Mouse (Mus musculus) G1E (cell line): ENCODE data around the gene Galnt4. TPM values are rescaled to one million over a fixed set of nuclear protein-coding genes. Genes with fewer than 3 reads are reported as not detected.

Experiments used
- ATAC-seq: 2 replicates; pipeline ENCODE4 v1.8.0; 2016; ENCODE audit warnings: mild to moderate bottlenecking; ENCODE audit not compliant: insufficient number of reproducible peaks, poor library complexity, low FRiP score, severe bottlenecking; ENCODE audit errors: extremely low read depth
- DNase-seq: peaks from one replicate; pipeline ENCODE4 v3.0.0; 2012; ENCODE audit warnings: low spot score
- H3K27me3 ChIP-seq: 2 replicates; pipeline ENCODE4 v1.6.1; 2012; ENCODE audit warnings: mild to moderate bottlenecking, low read length, inconsistent platforms; ENCODE audit not compliant: insufficient read depth
- H3K36me3 ChIP-seq: replicated peaks from 2 replicates; pipeline ENCODE3; 2012; ENCODE audit warnings: mild to moderate bottlenecking, inconsistent platforms
- H3K4me1 ChIP-seq: 2 replicates; pipeline ENCODE4 v1.6.1; 2012; ENCODE audit warnings: low read depth, low read length, inconsistent platforms, mixed read lengths; ENCODE audit not compliant: insufficient read depth
- H3K4me3 ChIP-seq: 2 replicates; pipeline ENCODE4 v1.5.1; 2012; ENCODE audit warnings: low read depth, mild to moderate bottlenecking, inconsistent platforms, low read length, moderate library complexity, mixed read lengths
- H3K9me3 ChIP-seq: replicated peaks from 2 replicates; pipeline ENCODE4 v1.6.1; 2012; ENCODE audit warnings: inconsistent platforms
- CTCF ChIP-seq: IDR thresholded peaks from 2 replicates; pipeline ENCODE4 v1.5.1; 2012; ENCODE audit warnings: low read depth, low read length, inconsistent platforms, mixed read lengths
- GATA1 ChIP-seq: IDR thresholded peaks from 2 replicates; pipeline ENCODE4 v1.6.1; 2012; ENCODE audit warnings: borderline replicate concordance, low read length, inconsistent platforms, mixed read lengths
- GATA2 ChIP-seq: IDR thresholded peaks from 2 replicates; pipeline ENCODE4 v1.6.1; 2012; ENCODE audit warnings: low read depth, low read length, inconsistent platforms, borderline replicate concordance
- POLR2AphosphoS5 ChIP-seq: IDR thresholded peaks from 2 replicates; pipeline ENCODE4 v1.6.1; 2012; ENCODE audit warnings: low read depth, low read length, inconsistent platforms; ENCODE audit not compliant: insufficient replicate concordance
- TAL1 ChIP-seq: conservative IDR thresholded peaks from 2 replicates; pipeline ENCODE4 v1.6.1; 2012; ENCODE audit warnings: low read depth, low read length, inconsistent platforms, mixed read lengths
- polyA plus RNA-seq: library from polyadenylated mRNA; stranded (reverse); fragments of >175 nt; gene quantifications from 2 replicates; pipeline ENCODE4 v1.2.3, GENCODE M21; 2012
- total RNA-seq, 2 experiments: library from RNA; stranded (forward) in 1 of 2; stranded (reverse) in 1 of 2; fragments of 200-1000 nt in 1 of 2; fragments of >200 nt in 1 of 2; fragmentation: Nextera tagmentation in 1 of 2; gene quantifications; 2 replicates each; pipeline ENCODE4 v1.2.3; 2014 to 2017

Galnt4 gene
- total and polyA plus RNA-seq, 3 experiments, result 1.1 to 4.5 (median 4.2) TPM

DNA sequence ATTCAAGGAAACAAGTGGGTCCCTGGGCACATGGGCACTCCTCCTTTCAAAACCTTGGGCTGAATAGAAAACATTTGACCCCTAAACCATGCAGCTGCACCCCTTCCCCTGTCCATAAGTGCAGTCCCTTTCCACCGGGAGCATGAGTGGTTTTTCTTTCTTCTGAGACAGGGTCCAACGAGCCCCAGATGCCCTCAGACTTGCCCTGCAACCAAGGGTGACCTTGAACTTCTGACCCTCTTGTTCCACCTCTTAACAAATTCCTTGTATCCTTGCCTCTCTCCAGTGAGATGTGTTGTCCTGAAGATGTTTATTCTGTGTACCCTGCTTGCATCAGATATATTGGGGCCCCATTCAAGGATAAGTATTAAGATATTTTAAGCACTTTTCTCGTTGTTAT, 5.6 kb downstream of the Galnt4 start:
- H3K27me3 ChIP-seq, result no peaks in the 10 kb centered on the region
- peaks cover 4% of the 10 kb centered on the region for H3K9me3 ChIP-seq
- TF ChIP-seq CTCF (no peak), GATA1 (no peak), TAL1 (no peak), GATA2 (no peak), POLR2AphosphoS5 (no peak)
- H3K4me1 ChIP-seq, result peaks cover 13% of the 10 kb centered on the region
- H3K36me3 ChIP-seq, result peaks cover 28% of the 10 kb centered on the region
- ATAC-seq, result no peak
- DNase-seq, result no peak
- H3K4me3 ChIP-seq, result no peak overlapping the region

DNA sequence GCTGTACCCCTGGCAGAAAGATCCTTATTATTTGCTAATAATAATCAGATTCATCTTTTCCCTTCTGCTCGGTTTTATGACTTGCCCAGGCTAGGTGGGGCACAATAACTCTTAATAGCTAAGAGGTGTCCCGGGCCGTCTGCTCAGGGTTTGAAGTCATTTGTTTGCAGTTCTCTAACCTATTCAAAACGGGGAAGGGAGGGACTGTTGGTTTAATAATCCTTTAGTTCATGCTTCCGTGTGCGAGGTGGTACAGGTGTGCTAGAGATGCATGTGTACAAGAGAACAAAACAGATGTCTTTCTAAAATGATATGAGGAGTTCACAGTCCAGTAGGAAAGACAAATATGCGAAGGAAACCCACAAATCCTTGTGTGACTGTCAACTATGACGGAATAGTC, 6.3 kb downstream of the Galnt4 start:
- no peak for TF ChIP-seq POLR2AphosphoS5
- TF ChIP-seq GATA1, result no peak
- TF ChIP-seq TAL1, result no peak
- no peak for TF ChIP-seq CTCF
- no peak for TF ChIP-seq GATA2
- peaks cover 11% of the 10 kb centered on the region for H3K4me1 ChIP-seq

DNA sequence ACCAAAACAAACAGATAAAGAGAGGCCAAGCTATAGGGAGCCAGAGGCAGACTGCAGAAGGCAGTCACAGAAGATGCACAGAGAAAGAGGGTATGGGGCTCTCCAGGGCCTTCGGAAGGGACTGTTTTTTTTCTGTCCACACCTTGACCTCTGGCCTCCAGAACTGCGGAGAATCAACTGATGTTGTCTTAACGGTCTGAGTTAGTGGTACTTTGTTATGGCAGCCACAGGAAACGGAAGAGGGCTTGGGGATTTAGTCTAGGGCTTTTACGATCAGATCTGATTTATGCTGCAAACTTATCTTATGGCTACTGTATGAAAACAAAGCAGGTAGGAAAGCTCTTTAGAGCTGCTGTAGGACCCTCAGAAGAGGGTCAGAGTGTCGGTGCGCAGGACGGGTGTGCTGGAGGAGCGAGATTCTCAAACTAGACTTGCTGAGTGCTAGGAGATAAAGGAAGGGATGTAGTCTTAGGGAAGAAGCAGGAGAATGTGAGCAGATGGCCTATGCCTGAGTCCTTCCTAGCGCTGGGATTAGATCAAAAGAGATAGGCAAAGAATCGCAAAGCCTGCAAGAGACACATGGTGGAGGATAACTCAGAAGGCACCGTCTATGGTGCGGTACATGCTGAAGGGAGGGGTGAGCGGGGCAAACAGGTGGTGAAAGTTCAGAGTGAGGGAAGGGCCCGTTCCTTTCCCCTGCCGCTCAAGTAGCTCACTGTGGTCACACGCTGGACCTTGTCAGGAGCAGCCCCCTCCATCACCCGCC, 7.7 kb downstream of the Galnt4 start:
- DNase-seq (no peak), ATAC-seq (no peak)

More for the DNA sequence above, 6.3 kb downstream of the Galnt4 start:
- peaks cover 26% of the 10 kb centered on the region for H3K36me3 ChIP-seq
- no peak overlapping the region for H3K4me3 ChIP-seq
- ATAC-seq (no peak), DNase-seq (no peak)
- H3K27me3 ChIP-seq, result no peaks in the 10 kb centered on the region
- H3K9me3 ChIP-seq, result peaks cover under 1% of the 10 kb centered on the region

DNA sequence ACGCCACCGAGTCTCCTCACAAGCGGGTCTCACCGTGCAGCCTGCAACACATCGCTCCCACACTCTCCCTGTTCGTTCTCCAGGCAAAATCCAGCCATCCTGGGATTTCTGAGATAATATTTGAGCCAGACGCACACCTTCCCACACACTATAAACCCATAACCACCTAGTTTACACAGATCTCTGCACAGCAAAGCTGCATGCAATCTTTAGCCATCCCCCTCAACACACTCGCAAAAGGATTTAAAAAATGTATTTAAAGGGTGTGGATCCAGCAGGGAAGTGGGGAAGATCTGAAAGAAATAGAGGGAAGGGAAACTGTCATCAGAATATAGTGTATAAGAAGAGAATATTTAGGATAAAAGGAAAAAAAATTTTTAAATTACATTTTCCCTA, 8.3 kb downstream of the Galnt4 start:
- no peaks in the 10 kb centered on the region for H3K27me3 ChIP-seq
- no peak for ATAC-seq

More for the DNA sequence above, 7.7 kb downstream of the Galnt4 start:
- Histone ChIP-seq H3K9me3 (no peaks in the 10 kb centered on the region), H3K36me3 (peaks cover 16% of the 10 kb centered on the region), H3K4me3 (no peak overlapping the region), H3K4me1 (peaks cover 11% of the 10 kb centered on the region), H3K27me3 (no peaks in the 10 kb centered on the region)
- no peak for TF ChIP-seq TAL1
- no peak for TF ChIP-seq POLR2AphosphoS5
- TF ChIP-seq GATA1, result no peak
- TF ChIP-seq GATA2, result no peak
- no peak for TF ChIP-seq CTCF

GRCm38 (mm10) chr10:99116650-99117615, 9.0 kb downstream of the Galnt4 start:
- ATAC-seq, result no peak
- Histone ChIP-seq H3K9me3 (no peaks in the 10 kb centered on the region), H3K4me1 (0 out of 2 replicates have a peak, but pooled peaks cover 2% of the 10 kb centered on the region), H3K36me3 (peaks cover 8% of the 10 kb centered on the region), H3K4me3 (no peak overlapping the region), H3K27me3 (no peaks in the 10 kb centered on the region)
- TF ChIP-seq GATA2 (no peak), GATA1 (no peak), CTCF (no peak), TAL1 (no peak), POLR2AphosphoS5 (no peak)
- no peak for DNase-seq

More for the DNA sequence above, 8.3 kb downstream of the Galnt4 start:
- Histone ChIP-seq H3K9me3 (no peaks in the 10 kb centered on the region), H3K4me3 (no peak overlapping the region), H3K36me3 (peaks cover 10% of the 10 kb centered on the region), H3K4me1 (peaks cover 5% of the 10 kb centered on the region)
- no peak for DNase-seq
- TF ChIP-seq GATA2 (no peak), TAL1 (no peak), POLR2AphosphoS5 (no peak), CTCF (no peak), GATA1 (no peak)

- Histone ChIP-seq H3K4me3 (no peak overlapping the region), H3K36me3 (peaks cover 8% of the 10 kb centered on the region), H3K27me3 (no peaks in the 10 kb centered on the region), H3K4me1 (0 out of 2 replicates have a peak, but pooled peaks cover 2% of the 10 kb centered on the region), H3K9me3 (no peaks in the 10 kb centered on the region)
- ATAC-seq, result no peak
- no peak for DNase-seq
- TF ChIP-seq GATA2 (no peak), CTCF (no peak), TAL1 (no peak), POLR2AphosphoS5 (no peak), GATA1 (no peak)
Measured at GRCm38 (mm10) chr10:99117876-99118275, 9.9 kb downstream of the Galnt4 start.
